Mouse (Mus musculus) urinary bladder, adult 2 months (tissue): ENCODE results near the gene Gon4l. TPM values are rescaled to one million over a fixed set of nuclear protein-coding genes. Genes with fewer than 3 reads are reported as not detected.
"Not testable (repeated sequence)": the region's sequence is repeated elsewhere in the genome, so short reads cannot be mapped to it uniquely, and the experiment has no call there.

Experiments used
- DNase-seq: peaks from one replicate; pipeline ENCODE4 v3.0.0; 2022; ENCODE audit warnings: low spot score
- polyA plus RNA-seq: library from polyadenylated mRNA; depleted of rRNA; stranded (reverse); fragments of >200 nt; gene quantifications from 2 replicates; pipeline ENCODE4 v1.2.3, GENCODE M21; 2012; rRNA removed

Gene Gon4l
- polyA plus RNA-seq: 15.2 and 19.1 TPM in 2 replicates

DNA sequence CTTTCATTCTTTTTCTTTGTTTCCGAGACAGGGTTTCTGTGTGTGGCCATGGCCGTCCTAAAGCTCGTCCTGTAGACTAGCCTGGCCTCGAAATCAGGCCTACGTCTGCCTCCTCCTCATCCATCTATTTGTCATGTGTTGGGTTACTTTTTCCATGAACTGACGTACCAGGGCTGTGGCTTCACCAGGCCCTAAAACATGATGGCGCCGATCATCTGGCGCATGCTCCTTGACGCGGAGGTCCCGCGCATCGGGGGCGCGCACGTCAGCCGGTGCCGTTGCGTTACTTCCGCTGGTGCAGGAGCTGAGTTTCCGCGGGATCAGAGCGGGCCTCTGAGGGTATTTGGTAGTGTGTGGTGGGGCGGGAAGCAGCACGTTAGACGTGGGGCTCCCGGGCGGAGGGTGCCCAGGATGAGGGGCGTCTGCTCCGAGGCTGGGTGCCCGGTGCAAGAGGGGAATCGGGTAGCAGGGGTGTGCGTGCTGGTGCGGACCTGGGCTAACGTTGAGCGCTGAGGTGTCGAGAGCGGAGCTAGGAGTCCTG is at the start of gene Gon4l:
TSS of gene Gon4l (plus strand) at position 281 of the 541 bp plus-strand sequence.
- not testable (repeated sequence) for DNase-seq

DNA sequence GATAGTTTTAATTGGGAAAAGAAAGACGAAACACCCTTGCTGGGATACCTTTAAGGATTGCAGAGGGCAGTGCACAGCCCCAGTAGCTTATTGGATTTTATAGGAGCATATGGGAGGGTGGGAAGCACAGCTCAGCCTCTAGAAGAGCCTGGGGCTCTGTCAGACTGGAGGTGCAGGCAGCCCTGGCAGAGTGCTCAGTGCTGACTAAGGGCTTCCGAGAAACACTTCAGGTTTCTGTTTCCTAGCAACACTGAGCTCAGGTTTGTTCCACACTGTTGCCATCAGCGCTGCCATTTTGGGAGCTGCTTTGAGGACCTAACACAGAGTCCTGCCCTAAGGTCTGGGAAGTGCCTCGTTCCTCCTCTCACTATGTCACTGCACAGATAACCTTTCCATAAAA is 48.7 kb upstream of the Gon4l start:
- DNase-seq: not testable (repeated sequence)

DNA sequence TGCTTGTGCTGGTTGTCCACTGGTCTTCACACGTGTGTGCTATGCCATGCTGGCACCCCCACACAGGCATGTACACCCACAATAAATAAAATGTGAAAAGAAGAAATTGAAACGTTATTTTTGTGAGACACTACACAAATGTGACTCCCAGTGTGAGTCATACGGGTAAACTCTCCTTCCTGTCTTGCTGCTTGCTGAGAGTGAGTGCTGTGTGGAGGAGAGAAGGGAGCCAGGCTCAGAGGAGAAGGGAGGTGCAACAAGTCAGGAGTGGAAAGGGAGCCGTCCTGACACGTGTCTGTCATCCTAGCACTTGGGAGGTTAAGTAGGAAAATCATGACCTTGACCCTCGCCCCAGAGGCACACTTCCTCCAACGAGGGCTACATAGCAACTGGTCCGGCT is 48.2 kb upstream of the Gon4l start:
- DNase-seq: not testable (repeated sequence)

DNA sequence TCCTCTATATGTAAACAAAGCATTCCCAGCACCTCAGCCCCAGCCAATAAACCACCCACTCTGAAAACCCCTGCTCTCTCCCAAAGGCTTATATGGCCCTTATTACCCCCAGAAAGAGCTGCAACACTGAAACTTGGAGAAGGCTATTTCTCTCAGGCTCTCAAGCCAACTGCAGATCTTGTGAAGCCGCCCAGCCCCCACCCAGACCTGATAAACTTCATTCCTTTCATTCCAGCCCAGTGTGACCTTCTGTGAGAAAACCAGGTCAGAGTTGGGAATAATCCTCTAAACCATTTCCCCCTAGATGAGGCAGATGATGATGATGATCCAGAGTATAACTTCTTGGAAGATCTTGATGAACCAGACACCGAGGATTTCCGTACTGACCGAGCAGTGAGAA is 47.0 kb upstream of the Gon4l start:
- DNase-seq: not testable (repeated sequence)

DNA sequence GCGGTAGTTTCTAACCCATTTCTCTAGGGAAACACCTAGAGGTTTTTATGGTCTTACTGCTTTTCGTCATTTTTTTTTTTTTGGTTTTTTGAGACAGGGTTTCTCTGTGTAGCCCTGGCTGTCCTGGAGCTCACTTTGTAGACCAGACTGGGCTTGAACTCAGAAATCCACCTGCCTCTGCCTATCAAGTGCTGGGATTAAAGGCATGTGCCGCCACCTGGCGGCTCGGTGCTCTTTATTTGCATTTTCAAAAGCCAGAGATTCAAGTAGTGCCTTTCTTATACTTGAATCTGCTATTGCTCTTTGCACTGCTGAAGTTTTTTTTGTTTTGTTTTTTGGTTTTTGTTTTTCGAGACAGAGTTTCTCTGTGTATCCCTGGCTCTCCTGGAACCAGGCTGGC is 37.5 kb upstream of the Gon4l start:
- DNase-seq: not testable (repeated sequence)

DNA sequence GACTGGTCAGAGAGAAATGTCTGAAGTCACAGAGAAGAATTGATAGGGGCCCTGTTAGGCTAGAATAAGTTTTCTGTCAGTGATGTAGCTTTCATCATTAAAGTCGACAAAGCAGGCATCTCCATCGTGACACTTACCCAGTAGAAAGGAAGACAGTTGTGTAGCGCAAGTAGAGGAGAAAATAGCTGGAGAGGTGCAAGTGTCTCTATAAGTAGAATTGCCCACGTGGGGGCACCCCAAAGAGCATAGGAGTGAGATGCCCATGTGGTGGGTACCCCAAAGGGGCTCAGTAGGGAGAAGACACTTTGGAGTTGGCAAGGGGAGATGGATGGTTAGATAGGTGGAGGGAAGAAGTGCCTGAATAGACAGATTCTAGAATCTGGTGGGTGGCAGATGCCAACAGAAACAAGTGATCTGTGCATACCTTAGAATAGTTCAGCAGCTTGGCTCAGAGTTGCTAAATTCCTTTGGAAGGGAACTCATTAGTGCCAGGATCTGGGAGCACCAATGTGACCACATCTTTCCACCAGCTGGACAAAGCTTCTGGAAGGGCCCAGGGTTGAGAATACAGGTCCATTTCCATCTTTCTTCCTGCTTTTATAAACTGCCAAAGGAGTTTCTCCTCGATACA is 31.0 kb upstream of the Gon4l start:
- DNase-seq: no peak

DNA sequence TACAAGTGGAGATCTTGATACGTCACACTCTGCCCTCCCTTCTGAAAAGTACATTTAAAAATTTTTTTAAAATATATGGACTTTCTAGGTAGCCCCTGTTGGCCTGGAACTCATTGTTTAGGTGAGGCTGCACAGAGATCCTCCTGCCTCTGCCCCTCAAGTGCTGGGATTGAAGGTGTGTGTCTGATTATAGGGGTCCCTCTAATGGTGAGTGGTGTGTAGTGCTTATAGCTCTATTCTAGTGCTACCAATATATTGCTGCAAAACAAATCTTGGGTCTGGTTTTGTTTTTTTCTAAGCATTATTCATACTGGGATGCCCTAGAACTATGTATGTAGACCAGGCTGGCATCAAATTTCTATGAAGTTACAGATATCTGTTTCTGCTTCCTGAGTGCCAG is 9.3 kb upstream of the Gon4l start:
- no peak for DNase-seq

DNA sequence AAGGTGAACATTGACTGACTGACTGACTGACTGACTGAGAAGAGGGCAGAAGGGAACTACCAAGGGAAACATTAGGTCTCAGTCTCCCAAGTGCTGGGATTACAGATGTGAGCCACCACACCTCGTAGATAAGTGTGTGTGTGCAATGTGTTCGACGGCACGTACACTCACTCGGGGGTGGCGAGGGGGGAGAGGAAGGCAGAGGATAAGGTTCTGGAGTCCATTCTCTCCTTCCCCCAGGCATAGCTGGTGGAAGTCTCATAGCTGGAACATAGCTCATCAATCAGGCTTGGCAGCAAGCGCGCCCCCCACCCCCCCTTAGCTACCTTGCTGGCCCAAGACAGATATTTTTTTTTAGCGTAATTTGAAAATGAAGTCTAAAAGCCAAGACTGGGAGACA is 7.8 kb upstream of the Gon4l start:
- DNase-seq: no peak

DNA sequence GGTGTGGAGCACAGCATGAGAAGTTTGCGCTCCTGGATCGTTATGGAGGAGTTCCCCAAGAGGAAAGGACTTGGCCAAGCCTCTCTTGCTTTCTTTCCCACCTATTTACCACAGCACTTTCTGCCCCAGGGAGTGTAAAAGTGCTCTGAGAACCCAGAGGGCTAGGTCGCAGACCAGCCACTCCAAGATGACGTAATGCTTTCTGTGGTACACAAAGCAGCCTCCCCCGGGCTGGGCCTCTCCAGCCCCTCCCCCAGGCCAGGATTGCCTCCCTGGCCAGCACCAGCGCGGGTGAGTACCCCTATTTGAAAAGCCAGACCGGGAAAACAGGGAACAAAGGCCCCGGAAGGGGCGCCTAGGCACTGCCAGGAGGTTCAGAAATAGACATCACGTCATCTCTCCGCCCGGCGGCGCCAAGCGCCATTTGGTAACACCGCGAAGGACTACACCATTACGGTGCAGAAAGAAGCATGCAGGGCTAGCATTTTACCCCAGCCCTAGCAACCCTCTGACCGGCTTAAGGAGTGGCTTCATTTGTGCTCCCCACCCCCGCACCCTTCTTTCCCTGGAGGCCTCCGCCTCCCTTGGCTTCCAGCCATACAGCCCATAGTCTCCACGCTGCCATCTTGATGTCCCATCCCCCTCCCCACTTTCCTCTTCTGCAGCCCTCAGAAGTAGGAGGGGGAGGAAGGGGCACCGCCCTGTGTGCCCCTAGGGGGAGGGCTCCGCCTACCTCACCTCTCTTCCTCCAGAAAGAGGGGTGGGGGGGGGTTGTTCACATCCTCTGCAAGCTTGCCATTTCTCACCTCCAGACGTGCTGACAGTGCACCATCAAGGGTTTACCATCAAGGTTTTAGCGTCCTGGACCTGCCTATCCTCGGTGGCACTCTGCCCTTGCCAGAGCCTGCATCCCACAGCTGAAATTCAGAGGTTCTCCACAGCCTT is 3.6 kb upstream of the Gon4l start:
- DNase-seq: not testable (repeated sequence)

DNA sequence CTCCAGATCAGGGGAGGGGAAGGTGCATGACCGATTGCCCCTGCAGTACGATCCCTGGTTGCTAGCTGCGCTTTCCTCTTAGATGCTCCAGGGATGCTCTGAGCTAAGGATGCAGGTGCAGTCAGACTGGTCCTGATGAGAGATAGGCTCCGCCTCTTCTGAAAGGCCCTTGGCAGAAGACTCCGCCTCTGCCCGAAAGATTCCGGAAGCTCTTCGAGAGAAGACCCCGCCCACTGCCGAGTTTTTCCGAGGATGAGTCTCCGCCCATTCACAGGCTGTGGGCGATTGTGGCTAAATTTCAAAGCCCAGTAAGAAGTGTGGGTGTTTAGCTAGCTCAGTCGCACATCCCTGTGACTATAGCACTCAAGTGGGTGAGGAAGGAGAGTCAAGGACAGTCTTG is 2.6 kb upstream of the Gon4l start:
- not testable (repeated sequence) for DNase-seq

DNA sequence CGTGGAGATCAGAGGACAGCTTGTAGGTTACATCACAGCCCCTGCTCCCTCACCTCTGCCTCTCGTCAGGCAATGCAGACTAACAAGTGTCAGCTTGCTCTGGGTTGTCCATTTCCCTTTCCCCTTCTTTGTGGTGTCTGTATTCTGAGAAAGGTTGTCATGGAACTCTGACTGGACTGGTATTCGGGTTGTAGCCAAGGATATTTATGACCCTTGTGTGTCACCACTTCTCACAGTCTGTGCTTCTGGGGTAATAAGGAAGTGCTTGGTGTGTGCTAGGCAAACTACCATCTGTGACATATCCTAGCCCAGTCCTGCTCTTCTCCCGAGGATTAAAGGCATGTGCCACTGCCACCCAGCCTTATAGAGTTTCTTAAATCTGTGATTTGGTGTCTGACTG is 14.1 kb downstream of the Gon4l start:
- DNase-seq: no peak

DNA sequence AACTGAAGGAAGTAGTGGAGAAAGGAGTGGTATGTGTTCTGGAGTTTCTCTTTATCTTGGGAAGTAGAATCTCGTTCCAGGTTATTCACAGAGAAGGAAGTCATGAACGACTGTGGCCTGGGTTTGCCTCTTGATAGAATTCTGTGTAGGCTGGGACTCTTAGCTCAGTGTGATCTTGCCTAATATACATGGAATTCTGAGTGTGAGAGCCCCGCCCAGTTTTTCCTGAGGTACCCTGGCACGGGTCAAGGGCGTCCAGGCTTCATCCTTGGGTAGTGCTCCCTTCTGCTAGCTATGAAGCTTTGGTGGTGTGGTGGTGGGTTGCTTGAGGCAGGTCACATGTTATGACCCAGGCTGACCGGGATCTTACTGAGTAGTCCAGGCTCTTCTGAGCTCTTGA is 20.8 kb downstream of the Gon4l start:
- no peak for DNase-seq

DNA sequence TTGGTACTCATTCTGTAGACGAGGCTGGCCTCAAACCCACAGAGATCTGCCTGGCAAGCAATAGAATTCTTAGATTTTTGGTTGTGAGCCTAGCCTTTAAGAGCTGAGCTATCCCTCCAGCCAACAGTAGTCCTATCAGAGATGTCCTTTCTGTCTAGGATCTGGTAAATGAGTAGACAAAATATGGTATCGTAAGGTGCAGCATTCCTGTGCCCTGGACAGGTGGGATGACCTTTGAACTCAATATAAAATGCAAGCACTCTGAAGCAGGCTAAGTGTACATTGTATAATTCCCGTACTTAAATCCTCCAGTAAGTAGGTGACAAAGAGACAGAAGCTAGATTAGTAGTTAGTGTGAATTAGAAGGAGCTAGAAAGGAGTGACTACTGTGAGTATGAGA is 27.1 kb downstream of the Gon4l start:
- DNase-seq: no peak

DNA sequence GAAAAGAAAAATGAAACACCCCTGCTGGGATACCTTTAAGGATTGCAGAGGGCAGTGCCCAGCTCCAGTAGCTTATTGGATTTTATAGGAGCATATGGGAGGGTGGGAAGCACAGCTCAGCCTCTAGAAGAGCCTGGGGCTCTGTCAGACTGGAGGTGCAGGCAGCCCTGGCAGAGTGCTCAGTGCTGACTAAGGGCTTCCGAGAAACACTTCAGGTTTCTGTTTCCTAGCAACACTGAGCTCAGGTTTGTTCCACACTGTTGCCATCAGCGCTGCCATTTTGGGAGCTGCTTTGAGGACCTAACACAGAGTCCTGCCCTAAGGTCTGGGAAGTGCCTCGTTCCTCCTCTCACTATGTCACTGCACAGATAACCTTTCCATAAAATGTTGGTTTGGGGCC is 31.7 kb downstream of the Gon4l start:
- DNase-seq: not testable (repeated sequence)

DNA sequence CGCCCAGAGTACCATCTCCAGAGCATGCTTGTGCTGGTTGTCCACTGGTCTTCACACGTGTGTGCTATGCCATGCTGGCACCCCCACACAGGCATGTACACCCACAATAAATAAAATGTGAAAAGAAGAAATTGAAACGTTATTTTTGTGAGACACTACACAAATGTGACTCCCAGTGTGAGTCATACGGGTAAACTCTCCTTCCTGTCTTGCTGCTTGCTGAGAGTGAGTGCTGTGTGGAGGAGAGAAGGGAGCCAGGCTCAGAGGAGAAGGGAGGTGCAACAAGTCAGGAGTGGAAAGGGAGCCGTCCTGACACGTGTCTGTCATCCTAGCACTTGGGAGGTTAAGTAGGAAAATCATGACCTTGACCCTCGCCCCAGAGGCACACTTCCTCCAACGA is 32.1 kb downstream of the Gon4l start:
- not testable (repeated sequence) for DNase-seq

DNA sequence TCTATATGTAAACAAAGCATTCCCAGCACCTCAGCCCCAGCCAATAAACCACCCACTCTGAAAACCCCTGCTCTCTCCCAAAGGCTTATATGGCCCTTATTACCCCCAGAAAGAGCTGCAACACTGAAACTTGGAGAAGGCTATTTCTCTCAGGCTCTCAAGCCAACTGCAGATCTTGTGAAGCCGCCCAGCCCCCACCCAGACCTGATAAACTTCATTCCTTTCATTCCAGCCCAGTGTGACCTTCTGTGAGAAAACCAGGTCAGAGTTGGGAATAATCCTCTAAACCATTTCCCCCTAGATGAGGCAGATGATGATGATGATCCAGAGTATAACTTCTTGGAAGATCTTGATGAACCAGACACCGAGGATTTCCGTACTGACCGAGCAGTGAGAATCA is 33.4 kb downstream of the Gon4l start:
- DNase-seq: not testable (repeated sequence)

DNA sequence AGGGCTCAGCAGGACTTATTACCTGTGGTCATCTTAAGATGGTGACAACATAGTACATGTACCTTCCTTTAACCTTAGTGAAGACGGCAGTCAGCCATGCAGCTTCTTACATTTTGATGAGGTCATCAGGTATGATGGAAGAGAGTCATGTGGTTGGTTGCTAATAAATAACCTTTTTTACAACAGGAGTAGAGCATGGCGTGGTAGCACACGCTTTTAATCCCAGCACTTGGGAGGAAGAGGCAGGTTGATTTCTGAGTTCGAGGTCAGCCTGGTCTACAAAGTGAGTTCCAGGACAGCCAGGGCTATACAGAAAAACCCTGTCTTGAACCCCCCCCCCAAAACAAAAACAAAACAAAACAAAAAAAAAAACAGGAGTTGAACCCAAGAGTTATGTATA is 47.5 kb downstream of the Gon4l start:
- DNase-seq: not testable (repeated sequence)

DNA sequence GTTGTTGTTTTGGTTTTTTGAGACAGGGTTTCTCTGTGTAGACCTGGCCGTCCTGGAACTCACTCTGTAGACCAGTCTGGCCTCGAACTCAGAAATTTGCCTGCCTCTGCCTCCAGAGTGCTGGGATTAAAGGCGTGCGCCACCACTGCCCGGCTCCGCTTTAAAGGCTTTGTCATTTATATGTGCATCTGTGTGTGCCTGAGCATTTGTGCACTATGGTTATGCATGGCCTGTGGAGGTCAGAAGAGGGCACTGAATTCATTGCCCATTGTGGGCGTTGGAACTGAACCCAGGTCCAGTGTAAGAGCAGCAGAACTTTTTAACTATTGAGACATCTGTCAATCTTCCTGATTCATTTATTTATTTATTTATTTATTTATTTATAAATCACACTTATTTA is 58.0 kb downstream of the Gon4l start:
- DNase-seq: not testable (repeated sequence)

DNA sequence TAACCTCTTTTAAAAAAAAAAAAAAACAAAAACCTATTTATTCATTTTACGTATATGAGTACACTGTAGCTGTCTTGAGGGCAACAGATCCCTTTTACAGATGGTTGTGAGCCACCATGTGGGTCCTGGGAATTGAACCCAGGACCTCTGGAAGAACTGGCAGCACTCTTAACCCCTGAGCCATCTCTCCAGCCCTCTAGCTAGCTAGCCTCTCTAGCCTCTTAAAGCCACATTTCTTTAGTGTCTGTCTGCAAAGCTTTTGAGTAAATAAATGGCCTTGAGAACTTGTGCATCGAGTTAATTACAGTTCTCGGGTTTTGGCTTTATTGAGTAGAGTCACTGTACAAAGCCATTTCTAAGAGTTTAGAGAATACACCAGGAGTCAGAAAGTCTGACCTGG is 69.8 kb downstream of the Gon4l start:
- DNase-seq: no peak

DNA sequence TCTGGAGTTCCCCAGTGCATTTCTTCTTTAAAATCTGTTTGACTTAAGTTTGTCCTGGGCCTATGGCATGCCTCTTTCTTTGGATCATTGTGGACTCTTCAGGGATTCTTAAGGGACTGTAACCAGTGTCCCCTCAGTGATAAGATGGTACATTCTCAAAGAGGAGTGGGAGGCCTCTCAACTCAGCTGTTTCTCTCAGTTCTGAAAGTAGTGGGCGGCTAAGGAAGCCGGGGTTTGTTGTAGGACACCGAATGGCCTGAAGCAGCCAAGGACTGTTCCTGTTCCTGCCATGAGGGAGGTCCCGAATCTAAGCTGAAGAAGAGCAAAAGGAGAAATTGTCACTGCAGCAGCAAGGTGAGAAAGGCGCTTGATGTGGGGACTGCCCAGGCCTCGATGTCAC is 70.2 kb downstream of the Gon4l start:
- DNase-seq: no peak

DNA sequence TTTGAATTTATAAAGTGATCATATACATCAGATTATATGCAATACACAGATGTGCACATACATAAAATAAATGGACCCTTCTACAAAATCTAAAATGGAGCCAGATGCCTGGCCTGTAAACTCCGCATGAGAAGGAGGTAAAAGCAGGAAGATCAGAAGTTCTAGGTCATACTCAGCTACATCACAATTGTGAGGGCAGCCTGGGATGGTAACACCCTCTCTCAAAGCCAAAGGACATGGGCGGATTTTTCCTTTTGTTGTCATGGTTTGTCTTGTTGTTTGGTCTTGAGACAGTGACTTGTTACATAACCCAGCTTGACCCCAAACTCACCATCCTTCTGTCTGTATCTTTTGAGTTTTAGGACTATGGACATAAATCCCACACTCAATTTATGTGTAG is 70.7 kb downstream of the Gon4l start:
- no peak for DNase-seq

DNA sequence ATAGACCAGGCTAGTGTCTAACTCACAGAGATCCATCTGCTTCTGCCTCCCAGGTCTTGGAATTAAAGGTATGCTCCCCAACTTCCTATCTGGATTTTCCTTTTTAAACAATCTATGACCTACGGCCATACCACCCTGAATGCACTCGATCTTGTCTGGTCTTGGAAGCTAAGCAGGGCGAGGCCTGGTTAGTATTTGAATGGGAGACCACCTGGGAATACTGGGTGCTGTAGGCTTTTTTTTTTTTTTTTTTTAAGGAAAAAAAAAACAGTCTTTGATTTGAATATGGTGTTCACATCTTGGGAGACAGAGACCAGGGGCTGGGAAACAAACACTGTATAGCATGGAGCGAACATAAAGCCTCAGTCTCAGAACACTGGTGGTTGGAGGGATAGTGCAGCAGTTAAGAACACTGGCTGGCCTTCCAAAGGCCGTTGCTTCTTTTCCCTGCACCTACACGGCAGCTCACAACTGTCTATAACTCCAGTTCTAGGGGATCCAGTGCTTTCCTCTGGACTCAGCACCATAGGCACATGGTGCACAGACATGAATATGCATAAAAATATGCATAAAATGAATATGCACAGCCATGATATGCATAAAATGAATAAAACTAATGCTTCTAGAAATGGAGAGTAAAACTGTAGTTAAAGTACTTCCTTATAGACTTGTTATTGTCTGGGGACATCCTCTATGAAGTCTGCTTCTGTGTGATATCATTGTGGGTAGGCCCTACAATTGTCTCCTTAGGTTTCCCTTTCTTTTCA is 71.5 kb downstream of the Gon4l start:
- DNase-seq: no peak
